Mouse (Mus musculus): ENCODE measurements around the gene Park7. TPM values are rescaled to one million over a fixed set of nuclear protein-coding genes. Genes with fewer than 3 reads are reported as not detected.

Park7 gene
- polyA plus RNA-seq, 1 experiment = 384 TPM

DNA sequence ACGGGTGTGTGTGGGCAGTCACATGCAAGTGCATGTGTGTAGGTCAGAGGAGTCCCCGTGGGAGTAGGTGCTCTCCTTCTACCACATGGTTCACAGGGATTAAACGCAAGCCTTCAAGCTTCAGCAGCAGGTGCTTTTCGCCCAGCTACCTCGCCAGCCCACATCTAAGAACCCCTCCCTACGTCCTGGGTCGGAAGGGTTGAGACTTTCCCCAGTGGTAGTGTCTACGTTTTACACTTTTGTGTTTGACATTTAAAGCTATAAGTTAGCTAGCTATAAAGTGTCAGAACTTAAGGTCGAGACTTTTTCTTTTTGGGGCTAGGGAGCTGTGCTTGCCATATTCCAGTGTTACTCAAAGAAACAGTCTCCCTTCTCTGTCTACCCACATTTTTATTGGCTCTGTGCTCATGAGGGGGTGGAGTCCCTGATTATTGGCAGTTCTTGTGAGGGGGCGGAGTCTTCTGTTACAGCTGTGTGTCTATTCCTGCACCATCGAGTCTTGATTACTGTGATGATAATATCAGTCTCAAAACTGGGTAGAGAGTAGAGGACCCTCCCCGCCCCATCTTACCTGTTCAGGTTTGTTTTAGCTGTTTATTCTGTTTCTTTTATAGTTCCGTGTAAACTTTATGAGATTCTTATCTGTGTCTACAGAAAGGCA lies 25.9 kb upstream of the Park7 start:
- DNase-seq = no peak
- no peak overlapping the region for H3K4me3 ChIP-seq (replicated peaks; ENCODE audit: insufficient read depth, low read depth, low read length)
- WGBS = 60% methylated on average over 13 of the region's 13 CpGs
- no peaks in the 10 kb centered on the region for H3K27me3 ChIP-seq (ENCODE audit: control insufficient read depth, insufficient read depth, low read length)
- TF ChIP-seq POLR2A (IDR thresholded peaks at IDR 0.05; ENCODE audit: borderline replicate concordance, insufficient read depth, low read length) = no peak
- TF ChIP-seq CTCF (IDR thresholded peaks at IDR 0.05; ENCODE audit: borderline replicate concordance, insufficient read depth, low read depth, low read length) = no peak
- no peaks in the 10 kb centered on the region for H3K4me1 ChIP-seq (ENCODE audit: control insufficient read depth, insufficient read depth, low read length)
- no peak overlapping the region for H3K27ac ChIP-seq (ENCODE audit: insufficient read depth, low read length)

DNA sequence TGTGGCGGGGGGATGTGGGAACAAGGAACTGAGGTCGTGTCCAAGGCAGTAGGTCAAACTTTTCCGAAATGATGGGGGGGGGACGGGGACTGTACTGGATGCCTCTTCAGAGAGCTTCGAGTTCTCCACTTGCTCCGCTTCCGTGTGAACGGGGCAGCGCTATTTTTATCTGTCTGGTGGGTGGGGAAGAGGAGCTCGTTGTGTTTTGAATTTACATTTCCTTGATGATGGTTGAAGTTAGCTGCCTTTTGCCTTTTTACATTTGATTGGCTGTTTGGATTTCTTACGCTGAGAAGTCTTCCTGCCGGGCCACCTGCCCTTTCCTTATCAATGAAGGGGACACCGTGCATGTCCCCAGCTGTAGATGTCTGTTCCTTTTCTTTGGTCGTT lies 23.8 kb upstream of the Park7 start:
- 58% methylated on average over 14 of the region's 14 CpGs for WGBS
- Histone ChIP-seq H3K4me1 (ENCODE audit: control insufficient read depth, insufficient read depth, low read length) (no peaks in the 10 kb centered on the region), H3K27me3 (ENCODE audit: control insufficient read depth, insufficient read depth, low read length) (no peaks in the 10 kb centered on the region; the same call in 1 of the 2 replicates), H3K27ac (ENCODE audit: insufficient read depth, low read length) (no peak overlapping the region), H3K4me3 (replicated peaks; ENCODE audit: insufficient read depth, low read depth, low read length) (peak overlapping the region; percentile 23)
- no peak for DNase-seq
- TF ChIP-seq CTCF (IDR thresholded peaks at IDR 0.05; ENCODE audit: borderline replicate concordance, insufficient read depth, low read depth, low read length) (no peak), POLR2A (IDR thresholded peaks at IDR 0.05; ENCODE audit: borderline replicate concordance, insufficient read depth, low read length) (no peak)

DNA sequence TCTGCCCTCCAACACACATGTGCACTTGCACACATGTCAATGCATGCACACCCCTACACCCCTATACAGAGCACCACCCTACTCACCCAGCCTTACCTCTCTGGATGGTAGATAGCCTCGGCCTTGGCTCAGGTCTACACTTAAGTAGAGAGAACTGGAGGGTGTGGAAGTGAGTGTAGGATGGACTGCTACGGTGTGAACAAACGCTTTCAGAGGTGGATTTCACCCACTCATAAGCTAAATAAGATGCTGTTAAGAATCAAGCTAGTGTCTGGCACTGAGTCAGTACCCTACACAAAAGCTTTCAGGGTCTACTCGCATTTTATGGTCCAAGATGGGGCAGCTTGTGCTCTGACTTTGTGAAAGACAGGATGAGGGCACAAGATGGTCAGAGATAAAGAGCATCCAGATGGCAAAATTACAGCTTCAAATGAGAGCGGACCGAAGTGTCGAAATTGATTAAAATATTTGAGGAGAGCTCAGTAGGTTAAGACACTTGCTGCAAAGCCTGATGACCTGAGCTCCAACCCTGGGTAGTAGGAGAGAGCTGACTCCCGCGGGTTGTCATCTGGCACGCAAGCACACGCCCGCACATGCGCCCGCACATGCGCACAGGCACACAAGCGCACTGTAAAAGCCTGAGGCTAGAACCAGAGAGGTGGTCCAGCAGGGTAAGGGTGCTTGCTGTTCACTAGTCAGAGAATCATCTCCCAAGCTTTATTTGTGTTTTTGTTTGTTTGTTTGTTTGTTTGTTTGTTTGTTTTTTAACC lies 23.2 kb upstream of the Park7 start:
- H3K4me1 ChIP-seq (ENCODE audit: control insufficient read depth, insufficient read depth, low read length) = no peaks in the 10 kb centered on the region
- TF ChIP-seq CTCF (IDR thresholded peaks at IDR 0.05; ENCODE audit: borderline replicate concordance, insufficient read depth, low read depth, low read length) = no peak
- no peak for TF ChIP-seq POLR2A (IDR thresholded peaks at IDR 0.05; ENCODE audit: borderline replicate concordance, insufficient read depth, low read length)
- H3K27ac ChIP-seq (ENCODE audit: insufficient read depth, low read length) = no peak overlapping the region
- WGBS = 67% methylated on average over 16 of the region's 16 CpGs
- no peaks in the 10 kb centered on the region; the same call in 1 of the 2 replicates for H3K27me3 ChIP-seq (ENCODE audit: control insufficient read depth, insufficient read depth, low read length)
- peak; percentile 66 to 69 for DNase-seq
- peak overlapping the region; percentile 23 for H3K4me3 ChIP-seq (replicated peaks; ENCODE audit: insufficient read depth, low read depth, low read length)

- no peak overlapping the region for H3K4me3 ChIP-seq (replicated peaks; ENCODE audit: insufficient read depth, low read depth, low read length)
- no peak overlapping the region for H3K27ac ChIP-seq (ENCODE audit: insufficient read depth, low read length)
- no peaks in the 10 kb centered on the region for H3K4me1 ChIP-seq (ENCODE audit: control insufficient read depth, insufficient read depth, low read length)
- no peaks in the 10 kb centered on the region; the same call in 1 of the 2 replicates for H3K27me3 ChIP-seq (ENCODE audit: control insufficient read depth, insufficient read depth, low read length)
- TF ChIP-seq POLR2A (IDR thresholded peaks at IDR 0.05; ENCODE audit: borderline replicate concordance, insufficient read depth, low read length) = no peak
- TF ChIP-seq CTCF (IDR thresholded peaks at IDR 0.05; ENCODE audit: borderline replicate concordance, insufficient read depth, low read depth, low read length) = no peak
- DNase-seq = no peak
- 83% methylated on average over 1 of the region's 1 CpGs for WGBS
Observed at GRCm38 (mm10) chr4:150933503-150933902, 19.3 kb upstream of the Park7 start.

- Histone ChIP-seq H3K4me3 (replicated peaks; ENCODE audit: insufficient read depth, low read depth, low read length) (no peak overlapping the region), H3K27me3 (ENCODE audit: control insufficient read depth, insufficient read depth, low read length) (no peaks in the 10 kb centered on the region), H3K27ac (ENCODE audit: insufficient read depth, low read length) (no peak overlapping the region), H3K4me1 (ENCODE audit: control insufficient read depth, insufficient read depth, low read length) (no peaks in the 10 kb centered on the region)
- DNase-seq = no peak
- no peak for TF ChIP-seq POLR2A (IDR thresholded peaks at IDR 0.05; ENCODE audit: borderline replicate concordance, insufficient read depth, low read length)
- no peak for TF ChIP-seq CTCF (IDR thresholded peaks at IDR 0.05; ENCODE audit: borderline replicate concordance, insufficient read depth, low read depth, low read length)
- WGBS = 56% methylated on average over 10 of the region's 10 CpGs
Observed at GRCm38 (mm10) chr4:150927789-150928188, 13.6 kb upstream of the Park7 start.

GRCm38 (mm10) chr4:150926924-150927705 lies 12.9 kb upstream of the Park7 start:
- 49% methylated on average over 14 of the region's 14 CpGs for WGBS
- Histone ChIP-seq H3K4me3 (replicated peaks; ENCODE audit: insufficient read depth, low read depth, low read length) (no peak overlapping the region), H3K4me1 (ENCODE audit: control insufficient read depth, insufficient read depth, low read length) (no peaks in the 10 kb centered on the region), H3K27ac (ENCODE audit: insufficient read depth, low read length) (no peak overlapping the region), H3K27me3 (ENCODE audit: control insufficient read depth, insufficient read depth, low read length) (no peaks in the 10 kb centered on the region)
- TF ChIP-seq POLR2A (IDR thresholded peaks at IDR 0.05; ENCODE audit: borderline replicate concordance, insufficient read depth, low read length) (no peak), CTCF (IDR thresholded peaks at IDR 0.05; ENCODE audit: borderline replicate concordance, insufficient read depth, low read depth, low read length) (no peak)
- DNase-seq = no peak

DNA sequence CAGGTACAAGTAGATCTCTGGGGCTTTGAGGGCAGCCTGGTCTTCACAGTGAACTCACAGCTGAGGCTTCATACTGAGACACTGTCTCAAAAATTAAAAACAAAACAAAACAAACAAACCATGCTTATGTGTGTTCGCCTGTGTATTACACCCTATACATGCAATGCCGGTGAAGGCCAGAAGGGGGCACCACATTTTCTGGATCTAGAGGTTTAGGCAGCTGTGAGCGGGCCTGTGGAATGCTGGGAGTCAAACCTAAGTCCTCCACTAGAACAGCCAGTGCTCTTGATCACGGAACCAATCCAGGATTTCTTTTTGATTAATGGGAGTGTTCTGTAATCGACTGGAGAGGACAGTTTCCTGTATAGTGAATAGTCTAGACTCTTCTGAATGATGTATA lies 11.7 kb upstream of the Park7 start:
- 59% methylated on average over 5 of the region's 5 CpGs for WGBS
- Histone ChIP-seq H3K4me1 (ENCODE audit: control insufficient read depth, insufficient read depth, low read length) (no peaks in the 10 kb centered on the region), H3K4me3 (replicated peaks; ENCODE audit: insufficient read depth, low read depth, low read length) (no peak overlapping the region), H3K27me3 (ENCODE audit: control insufficient read depth, insufficient read depth, low read length) (no peaks in the 10 kb centered on the region), H3K27ac (ENCODE audit: insufficient read depth, low read length) (no peak overlapping the region)
- no peak for TF ChIP-seq POLR2A (IDR thresholded peaks at IDR 0.05; ENCODE audit: borderline replicate concordance, insufficient read depth, low read length)
- no peak for TF ChIP-seq CTCF (IDR thresholded peaks at IDR 0.05; ENCODE audit: borderline replicate concordance, insufficient read depth, low read depth, low read length)
- DNase-seq = no peak
